Mouse (Mus musculus) neutrophil, adult 83 days (primary cell): ENCODE data around the gene Zfp941. TPM values are rescaled to one million over a fixed set of nuclear protein-coding genes. Genes with fewer than 3 reads are reported as not detected.

Experiments used
- total RNA-seq, 2 experiments: library from RNA; stranded (reverse); gene quantifications; one replicate each; pipeline ENCODE4 v1.2.4; 2023

Zfp941 gene
- not detected for total RNA-seq

GRCm38 (mm10) chr7:140821653-140822329 lies at the start of gene Zfp941:
Gene Zfp941 (minus strand): TSS chr7:140822178.

GRCm38 (mm10) chr7:140857550-140858505 lies 35.9 kb upstream of the Zfp941 start, which contains the start of gene Bet1l:
Gene Bet1l (minus strand): TSS chr7:140857577.

DNA sequence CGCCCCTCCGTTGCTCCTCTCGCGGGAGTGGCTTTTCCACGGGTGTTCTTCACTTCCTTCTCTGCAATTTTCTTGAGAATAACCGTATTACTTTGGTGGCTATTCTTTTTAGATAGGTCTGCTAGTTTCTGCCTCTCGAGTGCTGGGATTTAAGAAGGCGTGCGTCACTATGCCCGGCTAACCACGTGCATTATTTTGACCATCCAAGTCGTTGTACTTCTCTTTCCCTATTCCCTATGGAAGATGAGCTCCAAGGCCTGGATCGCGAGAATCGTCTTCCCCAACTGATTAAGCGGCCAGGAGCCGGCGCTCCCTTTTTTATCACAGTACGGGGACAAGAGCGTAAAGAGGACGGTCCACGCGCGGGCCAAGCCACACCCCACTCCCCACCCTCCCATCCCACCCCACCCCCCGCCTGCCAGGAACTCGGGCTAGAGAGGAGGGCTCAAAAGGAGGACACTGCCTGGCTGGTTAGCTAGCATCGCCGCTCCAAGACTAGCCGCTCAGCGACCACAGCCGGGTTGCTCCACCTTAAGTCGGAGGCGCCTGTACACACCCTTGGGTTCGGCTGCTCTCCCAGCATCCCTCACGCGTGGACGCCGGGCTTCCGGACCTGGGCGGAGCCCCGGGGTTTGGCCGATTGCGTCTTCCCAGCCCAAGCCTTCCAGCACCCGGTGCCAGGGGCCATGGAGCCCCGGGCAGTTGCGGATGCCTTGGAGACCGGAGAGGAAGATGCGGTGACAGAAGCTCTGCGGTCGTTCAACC lies 35.0 kb upstream of the Zfp941 start, which contains the start of gene Ric8a:
Gene Ric8a, plus strand, starts transcription at position 173 of the 765 bp plus-strand sequence.

DNA sequence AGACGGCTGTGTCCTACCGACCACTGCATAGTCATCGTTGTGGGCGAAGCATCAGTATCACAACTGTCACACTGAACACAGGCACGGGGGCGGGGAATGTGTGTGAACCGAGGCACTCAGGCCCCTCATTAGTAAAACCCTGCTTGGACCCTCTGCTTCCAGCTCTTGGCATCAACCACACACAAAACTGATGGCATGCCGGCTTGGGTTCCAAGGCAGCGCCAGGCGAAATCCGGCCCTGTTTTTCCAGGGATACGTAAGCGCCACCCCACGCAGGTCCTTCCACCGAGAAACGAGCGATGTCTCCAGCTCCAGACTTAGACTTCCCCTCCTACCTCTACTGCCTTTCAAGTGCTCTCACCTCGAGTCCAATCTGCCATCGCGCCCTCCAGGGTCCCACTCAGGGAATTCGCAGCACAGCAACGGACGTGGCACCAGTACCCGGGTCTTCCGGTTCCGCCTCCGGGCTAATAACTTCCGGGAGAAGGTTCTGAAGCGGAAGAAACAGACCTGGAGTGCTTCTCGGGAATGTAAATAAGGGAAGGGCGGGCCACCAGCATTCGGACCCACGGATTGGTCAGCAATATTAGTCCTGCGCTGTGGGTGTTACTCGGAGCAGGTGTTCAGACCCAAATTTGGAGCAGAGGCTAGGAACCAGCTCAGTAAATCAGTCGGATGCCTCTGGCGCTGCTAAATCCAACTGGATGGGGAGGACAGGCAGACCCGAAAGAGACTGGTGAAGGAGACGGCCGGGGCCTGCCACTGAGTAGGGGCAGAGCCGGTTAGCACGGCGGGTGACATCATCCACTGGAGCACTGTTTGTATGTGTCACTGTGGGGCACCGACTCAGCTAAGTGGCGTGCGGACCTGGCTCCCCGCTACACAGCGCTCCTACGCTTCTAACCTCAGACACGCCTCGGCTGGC lies 34.1 kb upstream of the Zfp941 start, which contains the start of gene Gm45785:
Gene Gm45785, minus strand, starts transcription at position 472 of the 925 bp plus-strand sequence.

DNA sequence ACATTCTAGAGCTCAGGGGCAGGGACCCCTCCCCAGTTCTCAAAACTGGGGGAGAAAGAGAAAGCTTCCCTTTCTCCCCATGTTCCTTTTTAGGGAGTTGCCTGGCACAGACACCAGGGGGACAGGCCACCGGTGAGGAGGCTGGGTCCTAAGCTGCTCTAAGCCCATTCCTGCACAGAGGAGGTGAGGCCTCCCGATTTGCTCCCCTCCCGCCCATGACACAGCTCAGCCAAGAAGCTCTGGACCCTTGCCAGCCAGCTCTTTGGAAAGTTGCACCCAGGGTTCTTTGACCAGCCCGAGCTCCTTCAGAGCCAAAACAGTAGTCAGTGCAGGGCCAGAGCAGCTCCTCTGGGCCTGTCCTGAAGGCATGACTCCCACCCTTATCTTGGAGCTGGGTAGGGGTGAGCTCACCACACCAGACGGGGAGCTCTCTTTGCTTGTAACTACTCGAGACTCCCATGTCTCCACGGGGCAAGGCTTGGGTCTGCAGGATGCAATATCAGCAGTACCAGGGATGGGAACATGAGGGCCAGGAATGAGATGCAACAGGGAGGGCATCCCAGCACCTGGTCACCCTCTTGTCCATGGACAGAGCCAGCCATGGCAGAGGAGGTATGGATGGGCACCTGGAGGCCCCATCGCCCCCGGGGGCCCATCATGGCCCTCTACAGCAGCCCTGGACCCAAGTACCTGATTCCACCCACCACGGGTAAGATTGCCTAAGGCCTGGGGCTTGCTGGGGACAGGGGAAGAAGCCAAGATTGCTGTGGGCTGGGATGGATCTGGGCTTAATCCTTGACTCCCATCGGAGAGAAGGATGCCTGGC lies 26.0 kb upstream of the Zfp941 start, which contains the start of gene Odf3:
Gene Odf3, plus strand, starts transcription at position 51 of the 826 bp plus-strand sequence.

GRCm38 (mm10) chr7:140844905-140845665 lies 23.1 kb upstream of the Zfp941 start, which contains the start of gene Scgb1c1:
Gene Scgb1c1 (plus strand): TSS chr7:140845547.

GRCm38 (mm10) chr7:140834968-140835757 lies 13.2 kb upstream of the Zfp941 start, which contains the start of gene Urah:
Gene Urah (plus strand): TSS chr7:140835018.

GRCm38 (mm10) chr7:140787406-140788052 lies 34.4 kb downstream of the Zfp941 start, which contains the start of gene Syce1:
Gene Syce1 (minus strand): TSS chr7:140787852.

DNA sequence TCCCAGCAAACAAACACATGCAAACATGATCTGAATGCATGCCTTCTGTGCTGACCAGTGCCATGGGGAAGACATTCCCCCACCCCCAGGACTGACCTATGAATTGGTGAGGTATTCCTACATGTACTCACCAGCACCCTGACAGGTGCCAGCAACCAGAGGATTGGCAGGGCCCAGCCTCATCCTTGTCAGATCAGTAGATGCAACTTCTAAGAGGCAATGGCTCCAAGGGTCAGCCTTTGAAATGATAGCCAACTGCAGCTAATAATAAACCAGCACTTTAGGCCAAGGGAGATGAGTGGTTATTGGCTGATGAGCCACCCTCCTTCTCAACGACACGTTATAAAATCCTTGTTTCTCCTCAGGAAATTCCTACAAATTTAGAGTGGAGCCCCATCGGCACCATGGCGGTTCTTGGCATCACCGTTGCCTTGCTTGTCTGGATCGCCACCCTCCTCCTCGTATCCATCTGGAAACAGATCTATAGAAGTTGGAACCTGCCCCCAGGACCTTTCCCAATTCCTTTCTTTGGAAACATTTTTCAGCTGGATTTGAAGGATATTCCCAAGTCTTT lies 58.4 kb downstream of the Zfp941 start, which contains the start of gene Cyp2e1:
Gene Cyp2e1, plus strand, starts transcription at position 293 of the 574 bp plus-strand sequence.

Other genes starting within 250 kb of the Zfp941 start
- gene Olfr46, start 220.9 kb downstream of the Zfp941 start, total RNA-seq: not detected
- gene Olfr61, start 193.2 kb downstream of the Zfp941 start, total RNA-seq: not detected
- gene Olfr53, start 175.7 kb downstream of the Zfp941 start, total RNA-seq: not detected
- gene Olfr539, start 162.2 kb downstream of the Zfp941 start, total RNA-seq: under 1 TPM in 1 of 2 experiments, not detected in 1; 0.02 TPM
- under 1 TPM in 1 of 2 experiments, not detected in 1; 0.04 TPM for gene Olfr45, start 140.2 kb downstream of the Zfp941 start, total RNA-seq
- not detected for gene Olfr541, start 124.9 kb downstream of the Zfp941 start, total RNA-seq
- not detected for gene Cyp2e1, start 58.4 kb downstream of the Zfp941 start, total RNA-seq
- not detected for gene Syce1, start 34.3 kb downstream of the Zfp941 start, total RNA-seq
- not detected for gene Urah, start 12.8 kb upstream of the Zfp941 start, total RNA-seq
- not detected for gene Scgb1c1, start 23.4 kb upstream of the Zfp941 start, total RNA-seq
- gene Odf3, start 25.6 kb upstream of the Zfp941 start, total RNA-seq: not detected
- not detected for gene Gm45785, start 34.2 kb upstream of the Zfp941 start, total RNA-seq
- gene Ric8a, start 34.8 kb upstream of the Zfp941 start, total RNA-seq: 100 to 1,000 TPM in 1 of 2 experiments, 10 to 100 TPM in 1; 87.9 to 102 TPM
- gene Bet1l, start 35.4 kb upstream of the Zfp941 start, total RNA-seq: 10 to 100 TPM; 22.0 to 22.9 TPM
- gene Psmd13, start 59.8 kb upstream of the Zfp941 start, total RNA-seq: 10 to 100 TPM; 93.4 to 95.3 TPM
- 10 to 100 TPM; 12.0 to 13.0 TPM for gene Sirt3, start 60.1 kb upstream of the Zfp941 start, total RNA-seq
- gene Cox8b, start 78.3 kb upstream of the Zfp941 start, total RNA-seq: not detected
- not detected for gene Nlrp6, start 98.7 kb upstream of the Zfp941 start, total RNA-seq
- 10 to 100 TPM; 28.1 to 34.5 TPM for gene Pgghg, start 119.2 kb upstream of the Zfp941 start, total RNA-seq
- gene Ifitm5, start 128.1 kb upstream of the Zfp941 start, total RNA-seq: 1 to 10 TPM; 1.3 to 2.7 TPM
- not detected for gene Gm45717, start 133.8 kb upstream of the Zfp941 start, total RNA-seq
- 100 to 1,000 TPM; 421 to 568 TPM for gene Ifitm2, start 133.8 kb upstream of the Zfp941 start, total RNA-seq
- 100 to 1,000 TPM; 245 to 419 TPM for gene Ifitm1, start 145.0 kb upstream of the Zfp941 start, total RNA-seq
- gene Ifitm3, start 188.6 kb upstream of the Zfp941 start, total RNA-seq: 100 to 1,000 TPM; 508 to 583 TPM
- gene Ifitm6, start 195.7 kb upstream of the Zfp941 start, total RNA-seq: 1,000 to 10,000 TPM in 1 of 2 experiments, 100 to 1,000 TPM in 1; 867 to 1,003 TPM
- not detected for gene Gm17387, start 207.0 kb upstream of the Zfp941 start, total RNA-seq
- 1 to 10 TPM in 1 of 2 experiments, under 1 TPM in 1; 0.73 to 1.3 TPM for gene B4galnt4, start 238.9 kb upstream of the Zfp941 start, total RNA-seq